Mouse (Mus musculus) midbrain, embryonic 16.5 days (tissue): ENCODE results near the gene Cldn3. TPM values are rescaled to one million over a fixed set of nuclear protein-coding genes. Genes with fewer than 3 reads are reported as not detected.

Experiments
- ATAC-seq: fragments of 200-750 bp; cut with Nextera tagmentation; 2 replicates; pipeline ENCODE4 v1.8.0; 2017; ENCODE audit warnings: moderate TSS enrichment
- H3K27ac ChIP-seq: fragments of 300-500 bp; sonication (generic); 2 replicates; pipeline ENCODE4 v1.5.1; 2014; ENCODE audit warnings: mild to moderate bottlenecking, low read length, mixed read lengths
- H3K27me3 ChIP-seq: fragments of 300-500 bp; sonication (generic); 2 replicates; pipeline ENCODE4 v1.6.1; 2014; ENCODE audit warnings: low read depth, low read length, mixed read lengths; ENCODE audit not compliant: control insufficient read depth, insufficient read depth
- H3K36me3 ChIP-seq: fragments of 300-500 bp; sonication (generic); 2 replicates; pipeline ENCODE4 v1.6.1; 2014; ENCODE audit warnings: mild to moderate bottlenecking, low read length, moderate library complexity, mixed read lengths; ENCODE audit not compliant: control insufficient read depth, insufficient read depth
- H3K4me1 ChIP-seq: fragments of 300-500 bp; sonication (generic); 2 replicates; pipeline ENCODE4 v1.6.1; 2014; ENCODE audit warnings: mild to moderate bottlenecking, low read length, mixed read lengths; ENCODE audit not compliant: control insufficient read depth, insufficient read depth
- H3K4me2 ChIP-seq: fragments of 300-500 bp; sonication (generic); 2 replicates; pipeline ENCODE4 v1.6.1; 2014; ENCODE audit warnings: mild to moderate bottlenecking, low read length, mixed read lengths
- H3K4me3 ChIP-seq: fragments of 300-500 bp; sonication (generic); 2 replicates; pipeline ENCODE4 v1.5.1; 2014; ENCODE audit warnings: low read depth, mild to moderate bottlenecking, low read length, moderate library complexity, mixed read lengths
- H3K9ac ChIP-seq: fragments of 300-500 bp; sonication (generic); 2 replicates; pipeline ENCODE4 v1.6.1; 2014; ENCODE audit warnings: low read depth, low read length, mixed read lengths
- H3K9me3 ChIP-seq: fragments of 300-500 bp; sonication (generic); replicated peaks from 2 replicates; pipeline ENCODE4 v1.6.1; 2014; ENCODE audit warnings: mild to moderate bottlenecking, low read length, mixed read lengths; ENCODE audit not compliant: control insufficient read depth, poor library complexity, severe bottlenecking
- WGBS: fragments of 180-500 bp; shearing (Covaris S2); extraction: QIAGEN DNeasy Blood & Tissue Kit; methylation state at CpG from one replicate; pipeline ENCODE4 v1.1.7; 2014; 5-methylcytosine and 5-hydroxymethylcytosine counted together
- polyA plus RNA-seq: library from polyadenylated mRNA; unstranded; fragments of >200 nt; fragmentation: Nextera tagmentation; extraction: Ambion mirVana; gene quantifications from 2 replicates; pipeline ENCODE4 v1.2.1, GENCODE M21; 2015

Gene Cldn3
- polyA plus RNA-seq, 1 experiment from 2014 or later: 2.2 TPM

- peaks cover 25% of the 10 kb centered on the region for H3K27me3 ChIP-seq
- no peak overlapping the region for H3K4me2 ChIP-seq
- no peak overlapping the region for H3K4me3 ChIP-seq
- ATAC-seq: no peak
- H3K4me1 ChIP-seq: no peaks in the 10 kb centered on the region; the same call in 1 of the 2 replicates
- 14% methylated on average over 43 of the region's 43 CpGs for WGBS
- H3K9ac ChIP-seq: no peak overlapping the region
- H3K36me3 ChIP-seq: no peaks in the 10 kb centered on the region
- H3K9me3 ChIP-seq: no peaks in the 10 kb centered on the region
- H3K27ac ChIP-seq: no peak overlapping the region
Measured at GRCm38 (mm10) chr5:134946063-134946856, 39.8 kb upstream of the Cldn3 start.

- Histone ChIP-seq H3K9ac (no peak within 1 kb of the TSS), H3K4me1 (no peaks in the 10 kb centered on the region; the same call in 1 of the 2 replicates), H3K9me3 (no peaks in the 10 kb centered on the region), H3K27ac (no peak within 1 kb of the TSS), H3K4me2 (no peak within 1 kb of the TSS), H3K27me3 (peaks cover 25% of the 10 kb centered on the region), H3K4me3 (no peak within 1 kb of the TSS), H3K36me3 (no peaks in the 10 kb centered on the region)
- WGBS: 7% methylated on average over 11 of the region's 11 CpGs
- no peak for ATAC-seq
Measured at GRCm38 (mm10) chr5:134946857-134947255, 39.2 kb upstream of the Cldn3 start, which contains the start of gene Cldn4. Gene Cldn4 (minus strand): TSS chr5:134946934.

- Histone ChIP-seq H3K27me3 (peaks cover 25% of the 10 kb centered on the region), H3K9me3 (no peaks in the 10 kb centered on the region), H3K27ac (no peak overlapping the region), H3K4me1 (no peaks in the 10 kb centered on the region; the same call in 1 of the 2 replicates), H3K9ac (no peak overlapping the region), H3K36me3 (no peaks in the 10 kb centered on the region), H3K4me3 (no peak overlapping the region), H3K4me2 (no peak overlapping the region)
- ATAC-seq: no peak
- 69% methylated on average over 5 of the region's 5 CpGs for WGBS
Measured at GRCm38 (mm10) chr5:134947420-134948084, 38.5 kb upstream of the Cldn3 start.

GRCm38 (mm10) chr5:134948085-134948439, 38.0 kb upstream of the Cldn3 start:
- Histone ChIP-seq H3K4me3 (no peak overlapping the region), H3K9me3 (no peaks in the 10 kb centered on the region), H3K4me2 (no peak overlapping the region), H3K9ac (no peak overlapping the region), H3K4me1 (no peaks in the 10 kb centered on the region; the same call in 1 of the 2 replicates), H3K27me3 (peaks cover 25% of the 10 kb centered on the region), H3K36me3 (no peaks in the 10 kb centered on the region), H3K27ac (no peak overlapping the region)
- no peak for ATAC-seq
- WGBS: 66% methylated on average over 4 of the region's 4 CpGs

- H3K9me3 ChIP-seq: no peaks in the 10 kb centered on the region
- H3K27me3 ChIP-seq: peaks cover 8% of the 10 kb centered on the region
- H3K4me1 ChIP-seq: no peaks in the 10 kb centered on the region; the same call in 1 of the 2 replicates
- no peak overlapping the region for H3K4me3 ChIP-seq
- H3K4me2 ChIP-seq: no peak overlapping the region
- ATAC-seq: no peak
- no peaks in the 10 kb centered on the region for H3K36me3 ChIP-seq
- no peak overlapping the region for H3K27ac ChIP-seq
- H3K9ac ChIP-seq: no peak overlapping the region
- WGBS: 59% methylated on average over 19 of the region's 19 CpGs
Measured at GRCm38 (mm10) chr5:134951053-134951884, 34.7 kb upstream of the Cldn3 start.

- Histone ChIP-seq H3K9ac (no peak overlapping the region), H3K36me3 (no peaks in the 10 kb centered on the region), H3K4me2 (no peak overlapping the region), H3K27ac (no peak overlapping the region), H3K27me3 (no peaks in the 10 kb centered on the region), H3K4me3 (no peak overlapping the region), H3K4me1 (no peaks in the 10 kb centered on the region), H3K9me3 (no peaks in the 10 kb centered on the region)
- WGBS: 88% methylated on average over 5 of the region's 5 CpGs
- ATAC-seq: no peak
Measured at GRCm38 (mm10) chr5:134955491-134955890, 30.5 kb upstream of the Cldn3 start.

GRCm38 (mm10) chr5:134959114-134959513, 26.9 kb upstream of the Cldn3 start:
- no peak overlapping the region for H3K4me2 ChIP-seq
- H3K9me3 ChIP-seq: no peaks in the 10 kb centered on the region
- no peaks in the 10 kb centered on the region for H3K27me3 ChIP-seq
- H3K27ac ChIP-seq: no peak overlapping the region
- no peak for ATAC-seq
- H3K9ac ChIP-seq: no peak overlapping the region
- no peak overlapping the region for H3K4me3 ChIP-seq
- WGBS: 73% methylated on average over 7 of the region's 7 CpGs
- H3K36me3 ChIP-seq: no peaks in the 10 kb centered on the region
- no peaks in the 10 kb centered on the region for H3K4me1 ChIP-seq

- no peak for ATAC-seq
- Histone ChIP-seq H3K4me1 (no peaks in the 10 kb centered on the region), H3K4me3 (no peak overlapping the region), H3K27ac (no peak overlapping the region), H3K36me3 (no peaks in the 10 kb centered on the region), H3K27me3 (no peaks in the 10 kb centered on the region), H3K9me3 (no peaks in the 10 kb centered on the region), H3K4me2 (no peak overlapping the region), H3K9ac (no peak overlapping the region)
- WGBS: 65% methylated on average over 2 of the region's 2 CpGs
Measured at GRCm38 (mm10) chr5:134960430-134960829, 25.6 kb upstream of the Cldn3 start.
